Mouse (Mus musculus): ENCODE data around the gene Dgkg.

DNA sequence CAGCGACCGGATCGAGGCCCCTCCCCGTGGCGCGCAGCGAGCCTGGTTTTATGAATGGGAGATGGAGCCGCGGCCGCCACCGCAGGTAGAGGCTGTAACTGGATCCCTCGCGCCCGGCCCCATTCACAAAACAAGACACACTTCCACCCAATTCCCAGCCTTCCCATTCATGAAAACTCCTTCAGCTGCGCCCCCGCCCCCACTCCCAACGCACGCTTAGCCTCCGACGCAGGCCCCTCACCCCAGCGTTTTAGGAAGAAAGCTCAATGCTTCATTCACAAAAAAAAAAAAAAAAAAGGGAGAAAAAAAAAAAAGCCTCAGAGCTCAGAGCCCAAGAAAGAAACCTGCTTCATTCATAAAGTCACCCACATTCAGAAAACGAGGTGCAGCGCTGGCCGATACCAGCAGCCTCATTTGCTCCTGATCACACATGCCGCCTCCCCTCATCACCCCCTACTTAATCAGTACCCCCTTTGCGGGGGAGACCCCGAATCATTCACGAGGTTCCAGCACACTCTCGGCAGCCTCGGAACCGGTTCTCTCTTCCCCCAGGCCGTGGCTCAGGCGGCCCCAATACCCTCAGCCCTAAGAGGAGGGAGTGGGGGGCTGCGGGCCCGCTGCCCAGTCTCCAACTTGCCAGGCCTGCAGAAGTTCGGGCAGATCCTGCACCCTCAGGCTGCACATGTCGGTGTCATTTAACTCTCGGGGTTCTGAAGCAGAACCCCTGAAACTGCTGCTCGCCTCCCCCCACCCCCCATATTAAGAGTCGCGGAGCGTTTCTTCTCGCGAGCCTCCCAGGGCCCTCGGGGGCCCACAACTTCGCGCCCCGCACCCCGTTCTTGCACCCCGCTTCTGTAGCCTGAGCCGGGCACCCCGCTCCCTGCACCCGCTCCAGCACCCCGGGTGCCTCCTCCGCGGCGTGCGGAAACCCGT, 218.3 kb downstream of the Dgkg start:
- TF ChIP-seq CHD2 (IDR thresholded peaks at IDR 0.05; ENCODE audit: low read depth, low read length) = no peak
- no peak for TF ChIP-seq HCFC1 (IDR thresholded peaks at IDR 0.05; ENCODE audit: borderline replicate concordance, insufficient read depth, low read length)
